Mouse (Mus musculus) heart, embryonic 16.5 days (tissue): ENCODE measurements around the gene Abcb8. TPM values are rescaled to one million over a fixed set of nuclear protein-coding genes. Genes with fewer than 3 reads are reported as not detected.
A peak's percentile ranks its signal among the peaks of the same experiment; 100 is the strongest.
"Not testable (repeated sequence)": the region's sequence is repeated elsewhere in the genome, so short reads cannot be mapped to it uniquely, and the experiment has no call there.

ENCODE experiments used
- ATAC-seq: fragments of 200-750 bp; cut with Nextera tagmentation; replicated peaks from 2 replicates; pipeline ENCODE4 v1.8.0; 2017; ENCODE audit warnings: moderate number of reproducible peaks; ENCODE audit not compliant: insufficient read depth, low FRiP score; ENCODE audit errors: extremely low read depth
- H3K27ac ChIP-seq: fragments of 300-500 bp; sonication (generic); 2 replicates; pipeline ENCODE4 v1.5.1; 2014; ENCODE audit warnings: mild to moderate bottlenecking, low read length, control low read depth, moderate library complexity
- H3K27me3 ChIP-seq: fragments of 300-500 bp; sonication (generic); 2 replicates; pipeline ENCODE4 v1.6.1; 2014; ENCODE audit warnings: low read length, mixed read lengths; ENCODE audit not compliant: control insufficient read depth, insufficient read depth
- H3K36me3 ChIP-seq: fragments of 300-500 bp; sonication (generic); 2 replicates; pipeline ENCODE4 v1.6.1; 2014; ENCODE audit not compliant: control insufficient read depth, insufficient read depth
- H3K4me1 ChIP-seq: fragments of 300-500 bp; sonication (generic); 2 replicates; pipeline ENCODE4 v1.6.1; 2014; ENCODE audit warnings: low read length, mixed read lengths; ENCODE audit not compliant: control insufficient read depth, insufficient read depth
- H3K4me2 ChIP-seq: fragments of 300-500 bp; sonication (generic); 2 replicates; pipeline ENCODE4 v1.6.1; 2014; ENCODE audit warnings: low read depth, mild to moderate bottlenecking, control low read depth, low read length
- H3K4me3 ChIP-seq: fragments of 300-500 bp; sonication (generic); 2 replicates; pipeline ENCODE4 v1.5.1; 2014; ENCODE audit warnings: mild to moderate bottlenecking, control low read depth, low read length
- H3K9ac ChIP-seq: fragments of 300-500 bp; sonication (generic); 2 replicates; pipeline ENCODE4 v1.6.1; 2014; ENCODE audit warnings: low read length, control low read depth
- H3K9me3 ChIP-seq: fragments of 300-500 bp; sonication (generic); replicated peaks from 2 replicates; pipeline ENCODE4 v1.6.1; 2016; ENCODE audit warnings: low read length; ENCODE audit not compliant: control insufficient read depth
- WGBS: fragments of 180-500 bp; shearing (Covaris S2); extraction: QIAGEN DNeasy Blood & Tissue Kit; methylation state at CpG from one replicate; pipeline ENCODE4 v1.1.7; 2014; 5-methylcytosine and 5-hydroxymethylcytosine counted together
- polyA plus RNA-seq: library from polyadenylated mRNA; unstranded; fragments of >200 nt; fragmentation: Nextera tagmentation; extraction: Ambion mirVana; gene quantifications from 2 replicates; pipeline ENCODE4 v1.2.1, GENCODE M21; 2015

The Abcb8 gene
- polyA plus RNA-seq, 1 experiment from 2014 or later, result 71.1 TPM

DNA sequence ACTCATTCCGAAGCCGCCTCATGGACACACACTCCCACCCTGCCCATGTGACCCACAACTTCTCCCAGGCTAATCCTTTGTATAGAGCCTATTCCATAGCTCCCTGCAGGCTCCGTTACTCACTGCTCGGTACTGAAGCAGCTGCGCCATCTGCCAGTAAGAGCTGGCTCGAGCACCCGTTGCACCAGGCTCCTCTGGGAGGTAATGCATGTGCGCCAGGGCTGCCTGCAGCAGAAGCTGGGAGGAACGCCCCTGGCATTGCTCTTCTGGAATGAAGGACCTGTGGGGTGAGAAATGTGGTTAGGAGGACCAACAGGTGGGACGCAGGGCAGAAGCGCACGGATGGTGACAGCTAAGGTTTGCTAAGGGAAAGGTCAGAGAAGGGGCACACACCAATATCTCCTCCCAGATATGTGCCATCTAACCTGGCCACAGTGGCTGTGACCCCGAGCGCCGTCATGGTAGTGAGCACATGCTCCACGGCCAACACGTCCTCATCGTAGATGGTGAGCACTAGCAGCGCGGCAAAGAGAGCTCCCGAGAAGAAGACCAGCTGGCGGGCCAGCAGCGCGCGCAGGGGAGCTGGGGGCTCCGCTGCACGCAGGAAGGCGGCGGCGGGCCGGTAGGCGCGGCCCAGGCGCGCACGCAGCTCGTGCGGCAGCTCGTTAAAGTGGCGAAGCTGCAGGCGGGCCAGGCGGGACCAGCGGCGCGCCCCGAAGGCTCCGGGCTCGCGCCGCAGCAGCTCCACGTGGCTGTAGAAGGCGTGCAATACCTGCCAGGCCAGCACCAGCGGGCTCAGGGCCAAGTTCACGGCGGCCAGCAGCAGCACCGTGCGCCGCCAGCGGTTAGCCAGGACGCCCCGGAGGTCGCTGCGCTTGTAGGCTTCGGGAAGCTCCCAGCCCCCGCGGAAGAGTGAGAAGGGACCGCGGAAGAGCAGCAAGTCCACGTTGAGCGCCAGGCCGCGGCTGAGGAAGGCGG is 5.9 kb upstream of the Abcb8 start:
- Histone ChIP-seq H3K9me3 (no peaks in the 10 kb centered on the region), H3K4me3 (peak overlapping the region; percentile 54), H3K27ac (peak overlapping the region; percentile 43), H3K4me2 (peak overlapping the region; percentile 91), H3K27me3 (peaks cover 3% of the 10 kb centered on the region; the same call in 1 of the 2 replicates), H3K4me1 (peaks cover 38% of the 10 kb centered on the region), H3K9ac (peak overlapping the region; percentile 74), H3K36me3 (no peaks in the 10 kb centered on the region)
- under 1% methylated on average over 73 of the region's 73 CpGs for WGBS
- peak; percentile 38 for ATAC-seq

DNA sequence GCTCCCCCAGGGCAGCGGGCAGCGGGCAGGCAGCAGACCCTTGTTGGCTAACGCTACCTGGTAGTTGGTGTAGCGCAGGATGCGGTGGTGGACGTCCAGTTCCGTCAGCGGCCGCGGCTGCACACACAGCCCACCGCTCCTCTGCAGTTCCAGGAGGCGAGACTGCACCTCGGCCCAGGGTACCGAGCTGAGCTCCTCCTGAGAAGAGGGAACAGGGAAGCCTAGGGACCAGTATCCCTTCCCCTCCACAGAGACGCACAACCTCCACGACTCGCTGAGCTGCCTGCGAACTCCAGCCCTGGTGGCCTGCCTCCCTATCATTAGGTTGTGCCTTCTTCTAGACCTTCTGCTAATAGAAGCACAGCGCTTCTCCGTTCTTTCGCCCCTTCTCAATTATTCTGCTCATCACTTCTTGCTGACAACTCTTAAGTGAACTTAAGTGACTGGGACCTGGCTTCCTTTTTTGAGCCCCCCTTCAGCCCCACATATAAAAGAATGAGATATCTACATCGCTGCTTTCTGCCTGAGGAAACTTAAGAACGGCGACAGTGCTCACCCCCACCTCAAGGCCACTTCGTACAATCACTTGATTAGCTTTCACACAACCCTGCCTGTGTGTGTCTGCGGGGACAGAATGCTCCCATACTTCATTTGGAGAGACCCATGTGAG is 5.1 kb upstream of the Abcb8 start:
- Histone ChIP-seq H3K27ac (peak overlapping the region; percentile 43), H3K4me2 (peak overlapping the region; percentile 91), H3K4me3 (peak overlapping the region; percentile 54), H3K9ac (peak overlapping the region; percentile 74), H3K36me3 (no peaks in the 10 kb centered on the region), H3K9me3 (no peaks in the 10 kb centered on the region), H3K27me3 (peaks cover 3% of the 10 kb centered on the region; the same call in 1 of the 2 replicates), H3K4me1 (peaks cover 36% of the 10 kb centered on the region)
- WGBS, result 30% methylated on average over 26 of the region's 26 CpGs
- ATAC-seq, result no peak

GRCm38 (mm10) chr5:24389011-24389657 is 4.3 kb upstream of the Abcb8 start:
- WGBS, result 62% methylated on average over 6 of the region's 7 CpGs
- Histone ChIP-seq H3K27ac (peak overlapping the region; percentile 25; the same call in 1 of the 2 replicates), H3K4me1 (peaks cover 33% of the 10 kb centered on the region), H3K9ac (peak overlapping the region; percentile 14; the same call in 1 of the 2 replicates), H3K4me2 (no peak overlapping the region), H3K27me3 (peaks cover 3% of the 10 kb centered on the region; the same call in 1 of the 2 replicates), H3K9me3 (no peaks in the 10 kb centered on the region), H3K4me3 (no peak overlapping the region), H3K36me3 (no peaks in the 10 kb centered on the region)
- no peak for ATAC-seq

- no peak for ATAC-seq
- H3K9me3 ChIP-seq, result no peaks in the 10 kb centered on the region
- WGBS, result 82% methylated on average over 4 of the region's 4 CpGs
- H3K9ac ChIP-seq, result peak overlapping the region; percentile 14; the same call in 1 of the 2 replicates
- peak overlapping the region; percentile 25; the same call in 1 of the 2 replicates for H3K27ac ChIP-seq
- peaks cover 3% of the 10 kb centered on the region; the same call in 1 of the 2 replicates for H3K27me3 ChIP-seq
- no peaks in the 10 kb centered on the region for H3K36me3 ChIP-seq
- H3K4me3 ChIP-seq, result no peak overlapping the region
- peaks cover 31% of the 10 kb centered on the region for H3K4me1 ChIP-seq
- H3K4me2 ChIP-seq, result 0 out of 2 replicates have a peak overlapping the region, but pooled peaks have one; percentile 7
These were observed 3.8 kb upstream of the Abcb8 start for GRCm38 (mm10) chr5:24389658-24390020.

GRCm38 (mm10) chr5:24391864-24392263 is 1.6 kb upstream of the Abcb8 start, which contains the start of gene Atg9b:
Gene Atg9b, minus strand, starts transcription at chr5:24392143.
- no peak for ATAC-seq
- no peak within 1 kb of the TSS for H3K9ac ChIP-seq
- peak within 1 kb of the TSS; percentile 16; the same call in 1 of the 2 replicates for H3K27ac ChIP-seq
- H3K4me1 ChIP-seq, result peaks cover 33% of the 10 kb centered on the region
- H3K4me2 ChIP-seq, result no peak within 1 kb of the TSS
- peaks cover 3% of the 10 kb centered on the region; the same call in 1 of the 2 replicates for H3K36me3 ChIP-seq
- no peaks in the 10 kb centered on the region for H3K27me3 ChIP-seq
- 85% methylated on average over 7 of the region's 7 CpGs for WGBS
- no peak within 1 kb of the TSS for H3K4me3 ChIP-seq
- no peaks in the 10 kb centered on the region for H3K9me3 ChIP-seq

DNA sequence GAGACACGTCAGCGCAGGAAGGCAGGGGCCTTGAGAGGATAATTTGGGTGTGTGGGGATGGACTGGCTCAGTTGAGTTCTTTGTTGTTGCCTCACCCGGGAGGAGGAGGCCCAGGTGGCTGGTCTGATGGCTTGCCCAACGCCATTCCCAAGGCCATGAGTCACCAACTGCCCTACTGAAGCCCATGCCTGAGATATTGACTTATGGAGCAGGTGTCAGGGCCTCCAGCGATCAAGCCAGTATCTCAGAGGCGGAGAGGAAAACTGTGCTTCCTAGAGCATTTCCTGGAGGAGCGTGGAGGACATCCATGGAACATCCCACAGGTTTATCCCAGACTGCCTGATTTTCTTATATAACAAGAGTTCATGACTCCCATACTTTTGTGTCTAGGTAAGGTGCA is 739 bp upstream of the Abcb8 start:
- H3K9me3 ChIP-seq, result no peaks in the 10 kb centered on the region
- no peak for ATAC-seq
- peak overlapping the region; percentile 16; the same call in 1 of the 2 replicates for H3K27ac ChIP-seq
- no peaks in the 10 kb centered on the region for H3K27me3 ChIP-seq
- H3K4me2 ChIP-seq, result no peak overlapping the region
- H3K9ac ChIP-seq, result no peak overlapping the region
- no peak overlapping the region for H3K4me3 ChIP-seq
- H3K4me1 ChIP-seq, result peaks cover 26% of the 10 kb centered on the region
- WGBS, result 66% methylated on average over 7 of the region's 7 CpGs
- H3K36me3 ChIP-seq, result peaks cover 3% of the 10 kb centered on the region; the same call in 1 of the 2 replicates

GRCm38 (mm10) chr5:24394165-24394894 is 867 bp downstream of the Abcb8 start:
- Histone ChIP-seq H3K9ac (peak overlapping the region; percentile 55), H3K36me3 (peaks cover 3% of the 10 kb centered on the region; the same call in 1 of the 2 replicates), H3K4me1 (peaks cover 17% of the 10 kb centered on the region), H3K4me3 (peak overlapping the region; percentile 52), H3K9me3 (no peaks in the 10 kb centered on the region), H3K27me3 (no peaks in the 10 kb centered on the region), H3K27ac (peak overlapping the region; percentile 75), H3K4me2 (peak overlapping the region; percentile 64)
- 1% methylated on average over 36 of the region's 36 CpGs for WGBS
- peak; percentile 96 for ATAC-seq

GRCm38 (mm10) chr5:24396254-24396653 is 2.8 kb downstream of the Abcb8 start:
- H3K36me3 ChIP-seq, H3K27me3 ChIP-seq, H3K9me3 ChIP-seq, H3K27ac ChIP-seq, ATAC-seq, H3K9ac ChIP-seq, H3K4me3 ChIP-seq, H3K4me2 ChIP-seq: not testable (repeated sequence)
- 91% methylated on average over 6 of the region's 6 CpGs for WGBS
- peaks cover 12% of the 10 kb centered on the region for H3K4me1 ChIP-seq
